Mouse (Mus musculus): ENCODE data around the gene Elovl5. TPM values are rescaled to one million over a fixed set of nuclear protein-coding genes. Genes with fewer than 3 reads are reported as not detected.

The Elovl5 gene
- polyA plus RNA-seq, 1 experiment from 2014 or later: 61.6 TPM

- Histone ChIP-seq H3K9me3 (replicated peaks) (no peaks in the 10 kb centered on the region), H3K27me3 (no peaks in the 10 kb centered on the region), H3K4me1 (peaks cover 18% of the 10 kb centered on the region), H3K36me3 (ENCODE audit: poor library complexity, severe bottlenecking) (no peaks in the 10 kb centered on the region), H3K27ac (no peak overlapping the region), H3K4me2 (no peak overlapping the region), H3K9ac (no peak overlapping the region), H3K4me3 (no peak overlapping the region)
- ATAC-seq: no peak
- 89% methylated on average over 2 of the region's 2 CpGs for WGBS
Observed at GRCm38 (mm10) chr9:77948214-77948613, 31.1 kb downstream of the Elovl5 start.

GRCm38 (mm10) chr9:77949753-77950268, 32.6 kb downstream of the Elovl5 start:
- Histone ChIP-seq H3K9me3 (replicated peaks) (no peaks in the 10 kb centered on the region), H3K9ac (peak overlapping the region; percentile 31; the same call in 1 of the 2 replicates), H3K4me3 (no peak overlapping the region), H3K4me1 (peaks cover 21% of the 10 kb centered on the region), H3K27me3 (no peaks in the 10 kb centered on the region), H3K36me3 (ENCODE audit: poor library complexity, severe bottlenecking) (no peaks in the 10 kb centered on the region), H3K4me2 (no peak overlapping the region), H3K27ac (no peak overlapping the region)
- WGBS: 41% methylated on average over 7 of the region's 7 CpGs
- 0 out of 2 replicates have a peak, but pooled peaks have one; percentile 4 for ATAC-seq

- Histone ChIP-seq H3K9me3 (replicated peaks) (no peaks in the 10 kb centered on the region), H3K9ac (no peak overlapping the region), H3K36me3 (ENCODE audit: poor library complexity, severe bottlenecking) (no peaks in the 10 kb centered on the region), H3K27ac (no peak overlapping the region), H3K27me3 (no peaks in the 10 kb centered on the region), H3K4me2 (no peak overlapping the region), H3K4me1 (peaks cover 21% of the 10 kb centered on the region), H3K4me3 (no peak overlapping the region)
- ATAC-seq: no peak
- WGBS: 86% methylated on average over 7 of the region's 7 CpGs
Observed at GRCm38 (mm10) chr9:77950841-77951475, 33.8 kb downstream of the Elovl5 start.

- Histone ChIP-seq H3K4me1 (peaks cover 21% of the 10 kb centered on the region), H3K27me3 (no peaks in the 10 kb centered on the region), H3K36me3 (ENCODE audit: poor library complexity, severe bottlenecking) (no peaks in the 10 kb centered on the region), H3K4me3 (no peak overlapping the region), H3K9me3 (replicated peaks) (no peaks in the 10 kb centered on the region), H3K4me2 (no peak overlapping the region), H3K27ac (no peak overlapping the region), H3K9ac (no peak overlapping the region)
- ATAC-seq: no peak
- 75% methylated on average over 7 of the region's 7 CpGs for WGBS
Observed at GRCm38 (mm10) chr9:77951971-77952370, 34.8 kb downstream of the Elovl5 start.

GRCm38 (mm10) chr9:77953053-77953452, 35.9 kb downstream of the Elovl5 start:
- Histone ChIP-seq H3K4me3 (no peak overlapping the region), H3K9ac (no peak overlapping the region), H3K27me3 (no peaks in the 10 kb centered on the region), H3K36me3 (ENCODE audit: poor library complexity, severe bottlenecking) (no peaks in the 10 kb centered on the region; the same call in 1 of the 2 replicates), H3K4me2 (no peak overlapping the region), H3K27ac (no peak overlapping the region), H3K4me1 (peaks cover 21% of the 10 kb centered on the region), H3K9me3 (replicated peaks) (no peaks in the 10 kb centered on the region)
- WGBS: 84% methylated on average over 8 of the region's 8 CpGs
- ATAC-seq: 0 out of 2 replicates have a peak, but pooled peaks have one; percentile 22

- ATAC-seq: no peak
Observed at GRCm38 (mm10) chr9:77954496-77954895, 37.3 kb downstream of the Elovl5 start.

GRCm38 (mm10) chr9:77954981-77955380, 37.8 kb downstream of the Elovl5 start:
- no peaks in the 10 kb centered on the region for H3K9me3 ChIP-seq (replicated peaks)
- peaks cover 3% of the 10 kb centered on the region for H3K36me3 ChIP-seq (ENCODE audit: poor library complexity, severe bottlenecking)
- H3K9ac ChIP-seq: no peak overlapping the region
- no peaks in the 10 kb centered on the region for H3K27me3 ChIP-seq
- no peak for ATAC-seq
- H3K4me1 ChIP-seq: peaks cover 16% of the 10 kb centered on the region
- 70% methylated on average over 3 of the region's 3 CpGs for WGBS
- no peak overlapping the region for H3K4me3 ChIP-seq
- no peak overlapping the region for H3K4me2 ChIP-seq
- H3K27ac ChIP-seq: no peak overlapping the region

More at GRCm38 (mm10) chr9:77954496-77954895, 37.3 kb downstream of the Elovl5 start:
- peaks cover 21% of the 10 kb centered on the region for H3K4me1 ChIP-seq
- no peak overlapping the region for H3K27ac ChIP-seq
- no peaks in the 10 kb centered on the region for H3K27me3 ChIP-seq
- no peaks in the 10 kb centered on the region for H3K9me3 ChIP-seq (replicated peaks)
- no peak overlapping the region for H3K4me3 ChIP-seq
- no peak overlapping the region for H3K4me2 ChIP-seq
- H3K9ac ChIP-seq: no peak overlapping the region
- peaks cover 3% of the 10 kb centered on the region for H3K36me3 ChIP-seq (ENCODE audit: poor library complexity, severe bottlenecking)
- WGBS: 88% methylated on average over 7 of the region's 7 CpGs

- ATAC-seq: no peak
- Histone ChIP-seq H3K4me2 (no peak overlapping the region), H3K27me3 (no peaks in the 10 kb centered on the region), H3K27ac (no peak overlapping the region), H3K36me3 (ENCODE audit: poor library complexity, severe bottlenecking) (peaks cover 3% of the 10 kb centered on the region), H3K9me3 (replicated peaks) (no peaks in the 10 kb centered on the region), H3K4me3 (no peak overlapping the region), H3K9ac (no peak overlapping the region), H3K4me1 (0 out of 2 replicates have a peak, but pooled peaks cover 14% of the 10 kb centered on the region)
- WGBS: 91% methylated on average over 2 of the region's 2 CpGs
Observed at GRCm38 (mm10) chr9:77955511-77955910, 38.3 kb downstream of the Elovl5 start.

- Histone ChIP-seq H3K9me3 (replicated peaks) (no peaks in the 10 kb centered on the region), H3K36me3 (ENCODE audit: poor library complexity, severe bottlenecking) (peaks cover 3% of the 10 kb centered on the region), H3K4me1 (0 out of 2 replicates have a peak, but pooled peaks cover 14% of the 10 kb centered on the region), H3K9ac (no peak overlapping the region), H3K4me2 (no peak overlapping the region), H3K27me3 (no peaks in the 10 kb centered on the region), H3K27ac (no peak overlapping the region), H3K4me3 (no peak overlapping the region)
- WGBS: 90% methylated on average over 8 of the region's 8 CpGs
- no peak for ATAC-seq
Observed at GRCm38 (mm10) chr9:77955964-77956363, 38.8 kb downstream of the Elovl5 start.

GRCm38 (mm10) chr9:77958327-77958726, 41.2 kb downstream of the Elovl5 start:
- Histone ChIP-seq H3K9ac (no peak overlapping the region), H3K27me3 (no peaks in the 10 kb centered on the region), H3K27ac (no peak overlapping the region), H3K4me3 (no peak overlapping the region), H3K4me1 (0 out of 2 replicates have a peak, but pooled peaks cover 2% of the 10 kb centered on the region), H3K9me3 (replicated peaks) (no peaks in the 10 kb centered on the region), H3K4me2 (no peak overlapping the region), H3K36me3 (ENCODE audit: poor library complexity, severe bottlenecking) (peaks cover 12% of the 10 kb centered on the region)
- no peak for ATAC-seq
- WGBS: 93% methylated on average over 7 of the region's 7 CpGs

GRCm38 (mm10) chr9:77959759-77960158, 42.6 kb downstream of the Elovl5 start:
- Histone ChIP-seq H3K36me3 (ENCODE audit: poor library complexity, severe bottlenecking) (peaks cover 16% of the 10 kb centered on the region), H3K27ac (no peak overlapping the region), H3K9ac (no peak overlapping the region), H3K27me3 (no peaks in the 10 kb centered on the region), H3K4me1 (peaks cover 9% of the 10 kb centered on the region), H3K4me3 (no peak overlapping the region), H3K9me3 (replicated peaks) (no peaks in the 10 kb centered on the region), H3K4me2 (no peak overlapping the region)
- no peak for ATAC-seq
- whole genome bisulfite sequencing: 91% methylated on average over 12 of the region's 12 CpGs

GRCm38 (mm10) chr9:77961350-77961749, 44.2 kb downstream of the Elovl5 start:
- no peak overlapping the region for H3K4me3 ChIP-seq
- peaks cover 17% of the 10 kb centered on the region for H3K4me1 ChIP-seq
- no peak for ATAC-seq
- WGBS: 81% methylated on average over 6 of the region's 6 CpGs
- peaks cover 16% of the 10 kb centered on the region for H3K36me3 ChIP-seq (ENCODE audit: poor library complexity, severe bottlenecking)
- no peaks in the 10 kb centered on the region for H3K27me3 ChIP-seq
- no peak overlapping the region for H3K9ac ChIP-seq
- H3K4me2 ChIP-seq: no peak overlapping the region
- no peak overlapping the region for H3K27ac ChIP-seq
- no peaks in the 10 kb centered on the region for H3K9me3 ChIP-seq (replicated peaks)

Measured in forebrain, embryonic 13.5 days (tissue).